Mouse (Mus musculus): ENCODE data around the gene Bex2.
"Not testable (repeated sequence)": the region's sequence is repeated elsewhere in the genome, so short reads cannot be mapped to it uniquely, and the experiment has no call there.

Bex2 gene

DNA sequence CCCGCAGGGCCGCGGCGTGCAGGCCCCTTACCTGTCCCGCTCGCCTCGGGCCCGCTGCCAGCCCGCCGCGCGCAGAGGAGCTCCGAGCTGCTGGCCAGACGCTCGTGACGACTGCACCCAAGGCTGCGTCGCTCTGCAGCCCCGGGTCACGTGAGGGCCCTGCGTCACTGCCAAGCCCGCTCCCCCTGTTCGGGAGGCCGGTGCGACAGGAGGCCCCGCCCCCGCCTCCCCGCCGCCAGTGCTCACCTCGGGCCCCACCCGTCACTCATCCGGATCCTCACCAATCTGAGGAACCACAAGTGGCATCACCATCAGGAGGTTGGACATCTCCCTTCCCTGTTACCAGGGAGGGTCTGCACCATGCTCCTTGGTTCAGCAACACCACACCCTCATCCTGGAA lies at the start of gene Bex2:
Gene Bex2 (minus strand): TSS at position 217 of the 400 bp plus-strand sequence.
- not testable (repeated sequence) for DNase-seq (ENCODE audit: low read depth, low spot score)

DNA sequence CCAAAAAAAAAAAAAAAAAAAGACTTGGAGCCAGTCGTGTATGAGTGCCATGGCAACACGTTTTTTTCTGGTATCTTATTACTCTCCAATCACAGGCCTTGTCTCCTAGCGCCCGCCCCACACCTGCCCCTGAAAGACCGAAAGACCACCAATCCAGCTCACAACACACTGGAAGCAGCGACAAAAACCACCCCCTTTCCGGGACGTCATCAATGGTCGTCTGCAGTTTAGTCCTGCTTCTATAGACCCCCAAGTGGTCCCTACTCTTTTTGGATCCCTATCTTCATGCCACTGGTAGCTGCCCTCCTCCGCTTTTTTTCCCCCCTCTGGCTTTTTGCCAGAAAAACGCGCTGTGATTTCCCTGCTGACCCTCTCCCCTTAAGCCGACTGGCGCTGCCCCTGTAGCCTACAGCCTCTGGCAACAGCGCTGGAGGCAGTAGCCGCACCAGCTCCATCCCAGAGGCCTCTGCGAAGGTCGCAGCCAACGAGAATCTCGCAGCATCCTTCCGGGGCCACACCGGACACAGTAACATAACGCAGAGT lies 47.5 kb upstream of the Bex2 start:
- DNase-seq (ENCODE audit: low read depth, low spot score) = peak; percentile 68

DNA sequence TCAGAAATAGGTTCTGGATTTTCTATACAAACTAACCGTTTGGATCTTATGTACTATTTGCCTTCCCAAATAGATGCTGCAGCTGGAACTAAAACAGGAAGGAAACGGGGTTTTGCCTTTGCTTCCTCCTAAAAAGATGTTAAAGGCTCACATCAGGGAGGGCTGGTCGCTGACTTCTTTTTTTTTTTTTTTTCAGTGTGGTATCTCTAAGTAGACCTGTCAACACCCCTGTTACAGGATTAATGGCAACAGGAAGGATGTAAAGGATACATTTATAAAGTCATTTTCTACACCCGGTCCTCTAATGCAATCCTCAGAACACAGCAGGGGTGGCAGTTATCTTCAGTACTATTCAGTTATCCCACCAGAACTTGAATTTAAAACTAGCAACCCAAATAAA lies 47.0 kb upstream of the Bex2 start:
- DNase-seq (ENCODE audit: low read depth, low spot score) = no peak

DNA sequence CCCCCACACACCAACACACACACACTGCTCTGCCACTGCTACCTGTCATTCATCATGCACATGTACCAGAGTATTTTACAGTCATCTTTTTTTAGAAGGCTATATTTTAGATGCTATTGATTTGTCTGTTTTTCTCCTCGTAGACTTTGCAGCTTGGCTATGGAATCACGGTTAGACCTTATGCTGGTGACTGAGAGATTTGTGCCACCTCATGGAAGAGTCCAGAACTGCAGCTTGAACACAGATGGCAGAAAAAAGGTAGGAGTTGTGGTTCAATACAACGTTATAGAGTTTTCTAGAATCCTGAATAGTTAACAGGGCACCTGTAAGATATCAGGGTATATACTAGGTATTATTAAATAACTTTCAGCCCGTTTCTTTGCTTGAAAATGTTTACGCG lies 39.9 kb upstream of the Bex2 start:
- DNase-seq (ENCODE audit: low read depth, low spot score) = no peak

DNA sequence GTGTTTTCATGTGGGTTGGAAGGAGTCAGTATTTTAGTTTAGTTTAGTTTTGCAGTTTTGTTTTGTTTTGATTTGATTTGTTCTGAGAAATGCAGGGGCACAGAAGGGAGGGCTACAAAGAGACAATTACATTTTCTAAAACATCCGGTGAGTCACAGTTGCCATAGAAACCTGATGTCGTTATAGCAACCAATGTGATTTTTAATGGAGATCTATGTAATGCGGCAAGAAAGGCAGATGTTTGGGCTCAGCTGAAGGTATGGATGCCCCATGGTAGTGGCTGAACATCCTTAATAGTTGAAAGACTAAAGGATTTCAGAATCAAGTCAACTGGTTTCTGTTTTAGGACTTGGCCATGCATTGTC lies 36.7 kb upstream of the Bex2 start:
- DNase-seq (ENCODE audit: low read depth, low spot score) = no peak

DNA sequence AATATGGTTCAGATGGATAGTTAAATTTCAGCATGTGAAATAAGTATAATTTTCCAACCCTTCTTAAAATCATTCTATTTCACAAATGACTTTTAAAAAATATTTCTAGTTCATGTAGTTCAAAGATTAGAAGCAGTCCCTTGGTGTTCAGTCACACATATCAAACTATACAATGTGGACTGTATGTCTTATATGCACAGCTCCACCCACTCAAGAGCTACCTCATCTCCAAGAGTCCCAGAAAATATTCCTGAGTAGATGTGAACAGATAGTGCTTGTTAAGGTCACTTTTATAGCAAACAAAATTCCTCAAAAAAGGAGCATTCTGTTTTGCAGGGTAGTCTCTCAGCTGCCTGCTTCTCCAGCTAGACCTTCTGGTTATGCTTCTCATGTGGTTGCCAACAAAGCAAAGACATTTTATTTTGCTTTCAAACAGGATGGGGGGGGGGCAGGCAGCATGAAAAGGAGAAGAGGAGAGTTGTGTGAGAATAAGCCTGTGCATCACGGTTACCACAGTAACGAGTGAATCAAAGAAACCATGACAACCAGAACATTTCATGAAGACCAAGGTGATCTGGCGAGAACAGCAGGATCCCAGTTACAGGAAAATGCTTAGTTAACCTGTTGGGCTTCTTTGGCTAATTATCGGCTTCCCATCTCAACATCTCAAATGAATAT lies 36.1 kb upstream of the Bex2 start:
- DNase-seq (ENCODE audit: low read depth, low spot score) = no peak

DNA sequence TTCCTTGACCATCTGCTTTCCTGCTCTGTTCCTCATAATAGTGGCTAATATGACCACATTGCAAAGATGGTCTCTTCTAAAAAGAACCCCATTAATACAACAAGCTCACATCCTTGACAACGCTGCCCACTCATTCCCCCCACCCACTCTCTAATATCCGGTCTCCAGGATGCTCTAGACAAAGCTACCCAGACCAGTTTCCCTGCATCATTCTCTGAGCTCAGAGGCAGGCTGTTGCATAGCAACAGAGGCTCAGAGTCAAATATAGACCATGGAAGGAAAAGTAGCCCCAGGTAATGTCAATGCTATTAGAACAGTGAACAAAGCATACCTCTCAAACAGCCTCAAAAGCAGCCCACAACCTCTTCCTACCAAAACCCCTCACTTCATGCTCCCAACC lies 26.4 kb upstream of the Bex2 start:
- DNase-seq (ENCODE audit: low read depth, low spot score) = no peak

DNA sequence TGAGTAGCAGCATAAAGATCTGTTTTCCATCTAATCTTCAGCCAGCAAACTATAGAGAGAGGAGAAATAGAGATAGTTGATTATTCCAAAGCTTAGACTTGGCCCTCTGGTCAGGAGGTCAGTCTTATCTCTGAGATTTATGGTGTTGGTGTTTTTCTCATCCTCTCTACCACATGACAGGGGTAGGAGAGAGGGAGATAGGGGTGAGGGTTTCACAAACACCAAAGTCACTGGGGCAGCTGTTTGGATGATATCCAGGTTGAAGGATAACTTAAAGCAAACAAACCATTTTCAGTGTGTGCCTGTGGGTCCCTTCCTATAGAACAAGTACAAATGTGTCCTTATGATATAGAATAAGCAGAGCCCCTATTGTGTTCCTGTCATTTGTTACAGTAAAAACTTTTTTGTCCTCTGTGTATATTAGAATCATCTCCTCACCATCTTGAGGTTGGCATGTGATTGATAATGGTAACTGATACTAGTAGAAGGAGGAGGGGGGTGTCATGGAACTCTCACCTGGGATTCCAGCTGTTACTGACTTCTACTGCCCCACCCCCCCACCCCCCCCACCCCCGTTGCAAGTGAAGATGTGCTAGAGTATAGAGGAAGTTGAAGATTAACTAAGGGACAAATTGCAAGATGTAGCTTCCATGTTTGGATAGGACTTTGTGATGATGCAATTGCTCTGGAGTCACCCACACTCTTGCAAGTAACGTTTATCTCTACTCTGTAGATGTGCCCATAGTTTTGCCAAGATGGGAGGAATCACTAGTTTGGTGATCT lies 24.7 kb upstream of the Bex2 start:
- DNase-seq (ENCODE audit: low read depth, low spot score) = no peak

DNA sequence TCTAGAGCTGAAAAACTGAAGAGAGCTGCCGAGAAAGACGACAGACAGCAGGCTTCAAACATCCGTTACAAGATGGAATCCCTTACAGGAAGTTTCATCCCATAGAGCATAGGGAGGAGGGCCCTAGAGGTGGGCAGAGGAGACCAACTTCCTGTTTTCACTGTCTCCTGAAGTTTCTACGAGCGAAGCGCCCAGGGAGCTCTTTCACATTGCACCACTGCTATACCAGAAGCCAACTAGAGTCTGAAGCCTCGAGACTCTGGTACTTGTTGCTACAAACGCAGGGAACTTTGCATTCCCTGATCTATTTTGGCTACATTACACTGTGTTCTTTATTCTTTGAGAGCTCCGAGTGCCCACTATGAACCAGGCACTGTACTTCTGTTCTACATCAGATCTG lies 17.1 kb upstream of the Bex2 start, which contains the start of gene Nxf3:
Gene Nxf3 (minus strand): TSS at position 101 of the 400 bp plus-strand sequence.
- no peak for DNase-seq (ENCODE audit: low read depth, low spot score)

DNA sequence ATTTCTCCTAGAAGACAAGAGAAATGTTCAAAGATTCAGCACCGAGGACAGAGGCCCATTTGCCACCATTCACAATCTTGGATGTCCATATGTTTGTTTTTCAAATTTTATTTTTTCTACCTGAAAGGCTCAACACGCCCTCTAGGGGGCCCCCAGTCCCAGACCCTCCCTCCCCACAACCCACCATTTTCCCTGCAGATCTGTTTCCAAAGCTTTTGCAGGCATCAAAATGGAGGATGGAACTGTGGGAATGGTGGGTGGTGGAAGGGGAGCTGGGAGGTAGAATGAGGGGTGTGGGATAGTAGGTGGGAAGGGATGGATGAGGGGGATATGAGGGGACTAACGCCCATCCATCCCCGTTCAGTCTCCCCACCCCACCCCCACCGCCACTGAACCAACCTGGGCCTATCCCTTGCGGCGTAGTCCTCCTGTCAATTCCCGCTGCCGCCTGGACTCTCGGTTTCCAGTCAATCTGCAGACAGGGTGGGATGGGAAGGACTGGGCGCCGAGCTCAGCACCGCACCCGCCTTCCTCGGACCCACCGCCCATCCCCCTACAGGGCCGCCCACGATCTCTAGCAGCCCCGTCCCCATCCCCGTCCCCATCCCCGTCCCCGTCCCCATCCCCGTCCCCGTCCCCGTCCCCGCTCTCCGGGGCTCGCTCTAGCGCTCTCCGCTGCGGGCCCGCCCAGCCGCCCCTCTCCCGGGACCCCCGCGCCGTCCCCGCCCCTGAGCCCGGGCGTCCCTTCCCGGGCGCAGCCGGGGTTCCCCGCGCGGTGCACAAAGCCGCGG lies 640 bp downstream of the Bex2 start:
- DNase-seq (ENCODE audit: low read depth, low spot score) = peak; percentile 11

DNA sequence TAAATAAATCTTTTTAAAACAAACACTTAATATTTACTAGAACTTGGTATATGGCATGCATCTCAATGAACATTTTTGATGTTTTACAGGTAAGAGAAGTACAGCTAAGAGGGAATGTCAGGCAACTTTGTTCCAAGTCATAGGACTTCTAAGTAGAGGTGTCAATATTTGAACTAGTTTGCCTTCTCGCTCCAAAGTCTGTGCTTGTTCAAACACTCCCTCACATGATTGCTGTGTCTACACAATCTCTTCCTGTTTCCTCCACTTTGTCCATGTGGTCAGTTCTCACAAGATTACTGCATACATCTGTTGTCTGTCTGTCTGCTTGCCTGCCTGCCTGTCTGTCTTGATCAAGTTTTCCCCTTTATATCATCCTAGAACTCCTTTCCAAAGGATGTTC lies 7.3 kb downstream of the Bex2 start:
- DNase-seq (ENCODE audit: low read depth, low spot score) = no peak

DNA sequence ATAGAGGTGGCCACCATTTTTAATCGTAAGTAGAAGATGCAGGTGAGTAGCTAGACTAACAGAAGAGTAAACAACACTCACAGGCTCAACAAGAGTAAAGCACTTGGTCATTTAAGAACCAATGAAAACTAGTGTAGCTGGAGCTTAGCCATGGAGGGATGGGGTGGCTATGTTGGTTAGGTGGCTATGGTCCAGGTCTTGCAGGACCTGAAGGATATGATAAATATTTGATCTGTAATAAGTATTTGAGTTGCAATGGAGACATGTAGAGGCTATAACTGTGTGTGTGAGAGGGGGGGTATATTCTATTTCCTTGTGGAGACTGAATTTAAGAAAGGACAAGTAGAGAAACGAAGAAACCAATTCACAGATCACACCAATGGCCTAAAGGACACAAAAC lies 16.8 kb downstream of the Bex2 start:
- DNase-seq (ENCODE audit: low read depth, low spot score) = no peak

DNA sequence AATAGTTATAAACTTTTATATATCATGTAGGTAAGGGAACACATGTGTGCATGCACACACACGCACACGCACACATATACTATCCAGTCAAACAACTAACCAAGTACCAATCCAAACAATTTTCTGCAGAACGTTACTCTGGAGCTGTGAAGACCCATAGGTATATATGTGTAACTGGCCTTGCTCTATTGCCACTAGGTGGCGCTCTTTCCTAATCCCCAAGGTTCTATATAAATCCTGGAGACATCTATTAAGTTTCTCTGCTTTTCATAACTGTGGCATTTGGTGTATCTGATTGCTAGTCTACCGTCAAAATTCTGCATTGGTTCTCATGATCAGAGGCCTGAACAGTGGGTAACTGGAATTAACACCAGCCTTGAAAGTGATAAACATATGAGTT lies 20.5 kb downstream of the Bex2 start:
- DNase-seq (ENCODE audit: low read depth, low spot score) = peak; percentile 24

DNA sequence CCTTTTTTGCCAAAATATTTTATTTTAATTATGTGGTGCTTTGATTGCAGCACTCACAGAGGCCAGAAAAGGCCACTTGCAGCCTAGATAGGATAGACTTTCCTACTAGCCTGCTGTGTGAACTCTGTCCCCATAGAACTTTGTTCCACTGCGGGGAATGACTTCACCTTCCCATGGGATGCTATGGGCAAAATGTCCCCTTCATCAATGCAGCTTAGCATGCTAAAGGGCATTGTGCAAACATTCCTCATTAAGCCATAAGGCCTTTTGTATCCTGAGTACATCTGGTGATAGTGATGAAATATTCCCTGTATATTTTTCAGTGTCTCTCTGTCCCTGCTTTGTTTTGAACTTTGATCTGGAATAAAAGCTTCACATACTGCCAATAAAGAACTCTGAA lies 24.3 kb downstream of the Bex2 start:
- DNase-seq (ENCODE audit: low read depth, low spot score) = no peak

DNA sequence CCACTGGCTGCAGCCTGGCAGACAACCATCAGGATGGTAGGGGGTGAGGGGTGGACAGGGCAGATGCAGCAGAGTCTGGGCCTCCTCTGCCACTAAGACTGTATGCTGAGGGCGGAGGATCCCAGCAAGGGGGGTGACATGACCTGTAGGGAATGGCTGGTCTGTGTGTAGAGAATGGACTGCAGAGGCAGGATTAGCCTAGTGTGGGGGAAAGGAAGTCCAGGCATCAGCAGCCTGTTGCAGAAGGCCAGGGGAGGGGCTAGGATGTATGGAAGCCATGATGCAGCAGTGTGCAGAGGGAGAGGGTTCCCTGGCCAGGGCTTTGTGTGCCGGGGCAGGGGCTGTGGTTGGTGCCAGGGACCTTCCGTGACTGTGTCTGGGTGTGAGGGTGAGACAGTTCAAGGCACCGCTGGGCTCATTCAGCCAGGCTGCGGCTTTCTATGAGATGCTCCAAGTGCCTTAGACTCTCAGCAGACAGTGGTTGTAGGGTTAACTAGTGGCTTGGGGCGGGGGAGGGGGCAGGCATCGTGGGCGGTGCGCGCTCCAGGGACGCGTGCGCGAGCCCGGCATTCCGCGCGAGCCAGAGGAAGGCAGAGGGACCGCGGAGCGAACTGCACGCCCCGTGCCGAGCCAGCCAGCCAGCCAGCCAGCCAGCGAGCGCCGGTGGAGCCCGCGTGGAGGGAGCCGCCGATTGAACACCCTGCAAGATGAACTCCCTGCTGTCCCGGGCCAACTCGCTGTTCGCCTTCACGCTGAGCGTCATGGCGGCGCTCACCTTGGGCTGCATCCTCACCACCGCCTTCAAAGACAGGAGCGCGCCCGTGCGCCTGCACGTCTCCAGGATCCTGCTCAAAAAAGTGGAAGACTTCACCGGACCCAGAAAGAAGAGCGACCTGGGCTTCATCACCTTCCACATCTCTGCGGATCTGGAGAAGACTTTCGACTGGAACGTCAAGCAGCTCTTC lies 35.0 kb downstream of the Bex2 start, which contains the start of gene Arxes1:
Gene Arxes1 (plus strand): TSS at position 569 of the 965 bp plus-strand sequence.
- not testable (repeated sequence) for DNase-seq (ENCODE audit: low read depth, low spot score)

DNA sequence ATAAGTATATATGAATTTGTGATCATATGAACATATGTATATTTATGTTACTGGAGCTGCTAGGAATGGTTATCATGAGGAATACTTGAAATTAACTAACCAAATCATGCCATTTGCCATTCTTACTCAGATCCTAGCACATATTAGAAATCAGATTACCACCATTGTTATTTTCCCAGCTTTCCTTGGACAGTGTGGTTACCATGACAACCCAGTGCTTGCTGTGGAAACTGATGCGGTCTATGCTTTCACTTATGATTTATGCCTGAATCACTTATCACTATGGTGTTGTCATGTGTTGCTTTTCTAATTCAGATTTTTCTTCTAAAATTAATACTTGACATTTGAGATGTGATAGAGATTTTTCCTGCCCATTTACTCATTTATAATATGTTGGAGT lies 37.7 kb downstream of the Bex2 start:
- DNase-seq (ENCODE audit: low read depth, low spot score) = no peak
